Mouse (Mus musculus): Measurements from ENCODE around the gene Grm4. TPM values are rescaled to one million over a fixed set of nuclear protein-coding genes. Genes with fewer than 3 reads are reported as not detected.
A peak's percentile ranks its signal among the peaks of the same experiment; 100 is the strongest.

Grm4 gene
- polyA plus RNA-seq, 1 experiment from 2014 or later: 9.1 TPM

DNA sequence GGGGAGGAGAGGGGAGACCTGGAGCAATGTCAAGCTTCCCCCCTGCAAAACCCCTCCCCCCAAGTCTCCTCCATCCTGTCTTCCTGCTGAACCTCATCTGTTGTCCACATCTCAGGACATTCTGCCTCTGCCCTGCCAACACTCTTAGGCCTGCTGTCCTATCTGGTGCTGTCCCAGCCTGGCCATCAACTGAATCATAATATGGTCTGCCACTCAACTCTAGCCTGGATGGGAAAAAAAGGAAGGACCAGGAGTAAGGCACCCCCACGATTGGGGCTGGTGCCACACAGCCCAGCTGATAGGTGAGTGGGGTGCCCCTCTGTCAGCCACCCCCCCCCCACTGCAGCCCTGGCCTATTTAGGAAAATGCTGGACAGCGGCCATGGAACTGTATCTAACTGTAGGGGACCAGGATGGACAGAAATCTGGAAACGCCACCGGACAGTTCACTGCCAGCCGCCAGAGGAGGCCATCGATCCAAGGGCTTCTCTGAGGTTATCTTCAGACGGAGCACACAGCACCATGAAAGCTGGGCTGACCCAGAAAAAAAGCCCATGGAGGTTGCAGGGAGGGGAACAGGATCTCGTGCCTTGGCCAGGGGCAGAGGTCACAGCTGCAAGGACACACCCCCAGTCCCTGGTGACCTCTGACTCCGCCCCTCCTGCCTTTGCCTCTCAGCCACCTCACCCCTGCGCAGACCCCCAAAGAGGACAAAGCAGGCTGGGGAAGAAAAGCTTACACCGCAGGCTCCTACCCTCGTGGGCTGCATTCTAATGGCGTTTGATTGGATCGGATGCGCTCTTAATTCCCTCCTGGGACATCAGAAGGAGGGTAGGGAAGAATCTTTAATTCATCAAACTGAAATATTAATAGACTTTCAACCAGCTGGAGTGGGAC, 2.3 kb downstream of the Grm4 start:
- Histone ChIP-seq H3K9ac (replicated peaks; ENCODE audit: low read depth, low read length) (no peak overlapping the region), H3K9me3 (ENCODE audit: control insufficient read depth, low read length) (no peaks in the 10 kb centered on the region), H3K4me3 (ENCODE audit: low read depth, low read length) (no peak overlapping the region), H3K27ac (ENCODE audit: low read depth, low read length) (no peak overlapping the region), H3K4me2 (ENCODE audit: low read depth, low read length) (no peak overlapping the region), H3K4me1 (ENCODE audit: control insufficient read depth, insufficient read depth, low read length) (peaks cover 7% of the 10 kb centered on the region; the same call in 1 of the 2 replicates), H3K36me3 (ENCODE audit: control insufficient read depth, insufficient read depth, low read length) (no peaks in the 10 kb centered on the region), H3K27me3 (ENCODE audit: control insufficient read depth, insufficient read depth, low read length) (peaks cover 7% of the 10 kb centered on the region; the same call in 1 of the 2 replicates)
- 26% methylated on average over 15 of the region's 15 CpGs for WGBS
- no peak for ATAC-seq (ENCODE audit: low read depth)

GRCm38 (mm10) chr17:27518296-27518695, 2.9 kb downstream of the Grm4 start:
- Histone ChIP-seq H3K27ac (ENCODE audit: low read depth, low read length) (no peak overlapping the region), H3K36me3 (ENCODE audit: control insufficient read depth, insufficient read depth, low read length) (no peaks in the 10 kb centered on the region), H3K9me3 (ENCODE audit: control insufficient read depth, low read length) (no peaks in the 10 kb centered on the region), H3K4me2 (ENCODE audit: low read depth, low read length) (no peak overlapping the region), H3K9ac (replicated peaks; ENCODE audit: low read depth, low read length) (no peak overlapping the region), H3K4me1 (ENCODE audit: control insufficient read depth, insufficient read depth, low read length) (peaks cover 12% of the 10 kb centered on the region; the same call in 1 of the 2 replicates), H3K4me3 (ENCODE audit: low read depth, low read length) (no peak overlapping the region), H3K27me3 (ENCODE audit: control insufficient read depth, insufficient read depth, low read length) (peaks cover 7% of the 10 kb centered on the region; the same call in 1 of the 2 replicates)
- WGBS: 19% methylated on average over 8 of the region's 9 CpGs
- ATAC-seq (ENCODE audit: low read depth): no peak

GRCm38 (mm10) chr17:27513916-27514762, 7.1 kb downstream of the Grm4 start:
- 31% methylated on average over 27 of the region's 27 CpGs for WGBS
- Histone ChIP-seq H3K4me1 (ENCODE audit: control insufficient read depth, insufficient read depth, low read length) (peaks cover 19% of the 10 kb centered on the region; the same call in 1 of the 2 replicates), H3K27ac (ENCODE audit: low read depth, low read length) (no peak overlapping the region), H3K36me3 (ENCODE audit: control insufficient read depth, insufficient read depth, low read length) (no peaks in the 10 kb centered on the region), H3K27me3 (ENCODE audit: control insufficient read depth, insufficient read depth, low read length) (peaks cover 15% of the 10 kb centered on the region; the same call in 1 of the 2 replicates), H3K9ac (replicated peaks; ENCODE audit: low read depth, low read length) (0 out of 2 replicates have a peak overlapping the region, but pooled peaks have one; percentile 73), H3K4me3 (ENCODE audit: low read depth, low read length) (peak overlapping the region; percentile 57), H3K9me3 (ENCODE audit: control insufficient read depth, low read length) (no peaks in the 10 kb centered on the region), H3K4me2 (ENCODE audit: low read depth, low read length) (peak overlapping the region; percentile 99)
- ATAC-seq (ENCODE audit: low read depth): peak; percentile 18; the same call in 1 of the 2 replicates

DNA sequence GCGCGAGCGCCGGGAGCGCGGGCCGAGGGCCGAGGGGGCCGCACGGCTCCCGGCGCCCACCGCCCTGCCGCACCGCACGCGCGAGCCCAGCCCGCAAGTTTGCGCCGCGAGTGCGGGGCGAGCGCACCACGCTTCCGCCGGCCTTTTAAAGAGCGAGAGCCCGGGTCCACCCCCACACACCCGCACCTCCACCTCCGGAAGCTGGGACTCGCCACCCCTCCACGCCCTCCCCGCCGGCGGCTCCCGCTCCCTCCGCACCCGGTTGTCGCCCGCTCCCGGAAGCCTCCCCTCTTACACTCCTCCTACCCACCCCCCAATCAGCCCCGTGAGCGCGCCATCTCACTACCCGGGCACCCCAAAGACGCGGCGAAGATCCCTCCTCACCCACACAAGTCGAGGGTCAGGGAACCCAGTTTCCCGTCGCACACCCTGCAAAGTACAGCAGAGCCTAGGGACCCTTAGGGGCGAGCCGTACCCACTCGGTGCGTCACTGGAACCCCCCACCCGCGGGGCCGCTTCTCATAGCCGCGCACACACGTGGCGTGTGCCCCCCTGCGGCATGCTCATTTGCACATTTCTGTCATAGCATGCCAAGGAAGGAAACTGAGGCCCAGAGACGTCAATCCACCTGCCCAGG, 7.8 kb downstream of the Grm4 start:
- Histone ChIP-seq H3K9me3 (ENCODE audit: control insufficient read depth, low read length) (no peaks in the 10 kb centered on the region), H3K27ac (ENCODE audit: low read depth, low read length) (no peak overlapping the region), H3K4me1 (ENCODE audit: control insufficient read depth, insufficient read depth, low read length) (peaks cover 18% of the 10 kb centered on the region; the same call in 1 of the 2 replicates), H3K27me3 (ENCODE audit: control insufficient read depth, insufficient read depth, low read length) (peaks cover 15% of the 10 kb centered on the region; the same call in 1 of the 2 replicates), H3K4me2 (ENCODE audit: low read depth, low read length) (peak overlapping the region; percentile 99), H3K4me3 (ENCODE audit: low read depth, low read length) (peak overlapping the region; percentile 57), H3K9ac (replicated peaks; ENCODE audit: low read depth, low read length) (peak overlapping the region; percentile 73), H3K36me3 (ENCODE audit: control insufficient read depth, insufficient read depth, low read length) (no peaks in the 10 kb centered on the region)
- under 1% methylated on average over 54 of the region's 66 CpGs for WGBS
- ATAC-seq (ENCODE audit: low read depth): peak; percentile 29; the same call in 1 of the 2 replicates

DNA sequence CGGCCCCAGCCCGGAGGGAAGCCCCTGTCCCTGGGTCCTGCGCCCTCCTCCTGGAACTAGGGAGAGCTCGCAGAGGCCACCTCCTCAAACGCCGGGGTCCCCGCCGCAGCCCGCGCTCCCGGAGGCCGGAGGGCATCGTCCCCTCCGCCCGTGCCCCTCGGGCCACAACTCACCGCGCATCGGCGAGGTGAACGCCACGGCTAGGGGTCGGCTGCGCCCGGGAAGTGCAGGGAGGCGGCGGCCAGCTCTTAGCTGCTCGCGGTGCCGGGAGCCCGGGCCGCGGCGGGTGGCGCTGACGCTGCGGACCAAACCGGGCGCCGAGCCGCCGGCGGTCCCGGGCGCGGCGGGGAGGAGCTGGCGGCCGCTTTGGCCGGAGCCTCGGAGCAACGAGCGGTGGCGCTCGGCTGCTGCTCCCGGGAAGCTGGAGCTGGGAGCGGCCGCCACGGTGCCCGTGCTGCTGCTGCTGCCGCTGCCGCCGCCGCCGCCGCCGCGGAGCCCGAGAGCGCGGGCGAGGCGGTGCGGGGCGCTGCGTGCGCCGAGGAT, 8.5 kb downstream of the Grm4 start:
- Histone ChIP-seq H3K27ac (ENCODE audit: low read depth, low read length) (no peak overlapping the region), H3K9me3 (ENCODE audit: control insufficient read depth, low read length) (no peaks in the 10 kb centered on the region), H3K9ac (replicated peaks; ENCODE audit: low read depth, low read length) (peak overlapping the region; percentile 73), H3K27me3 (ENCODE audit: control insufficient read depth, insufficient read depth, low read length) (peaks cover 15% of the 10 kb centered on the region; the same call in 1 of the 2 replicates), H3K36me3 (ENCODE audit: control insufficient read depth, insufficient read depth, low read length) (no peaks in the 10 kb centered on the region), H3K4me1 (ENCODE audit: control insufficient read depth, insufficient read depth, low read length) (peaks cover 18% of the 10 kb centered on the region; the same call in 1 of the 2 replicates), H3K4me2 (ENCODE audit: low read depth, low read length) (peak overlapping the region; percentile 99), H3K4me3 (ENCODE audit: low read depth, low read length) (peak overlapping the region; percentile 57)
- ATAC-seq (ENCODE audit: low read depth): peak; percentile 9; the same call in 1 of the 2 replicates
- 2% methylated on average over 40 of the region's 78 CpGs for WGBS

DNA sequence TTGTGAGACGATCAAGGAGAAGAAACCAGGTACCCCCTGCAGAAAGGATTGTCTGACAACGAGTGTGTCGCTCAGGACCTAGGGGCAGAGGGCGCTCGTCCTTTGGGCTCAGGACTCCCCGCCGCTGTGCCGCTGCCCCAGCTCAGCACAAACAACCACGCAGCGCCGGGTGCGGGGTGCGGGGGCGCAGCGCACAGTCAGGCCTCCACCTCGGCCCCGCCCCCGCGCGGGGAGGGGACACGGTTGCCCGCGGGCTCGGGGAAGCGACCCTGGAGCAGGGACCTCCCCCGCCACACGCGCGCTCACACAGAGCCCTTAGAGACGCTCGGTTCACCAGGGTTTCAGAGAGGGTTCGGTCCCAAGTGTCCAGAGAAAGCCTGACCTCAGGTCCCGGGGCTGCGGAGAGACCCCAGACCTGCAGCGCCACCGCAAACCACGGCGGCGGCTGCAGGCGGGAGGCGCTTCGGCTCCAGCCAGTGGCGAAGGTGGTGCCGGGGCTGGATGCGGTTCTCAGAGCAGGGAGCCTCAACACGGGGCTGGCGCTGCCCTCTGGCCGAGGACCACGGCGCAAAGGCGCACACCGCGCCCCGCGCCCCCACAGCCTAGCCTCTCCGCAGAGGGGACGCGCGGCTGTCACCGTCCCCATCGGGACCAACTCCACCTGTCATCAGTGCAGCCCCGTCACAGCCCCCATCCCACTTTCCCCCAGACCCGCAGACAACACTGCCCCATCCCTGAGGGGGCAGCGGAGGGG, 9.2 kb downstream of the Grm4 start:
- peak overlapping the region; percentile 57 for H3K4me3 ChIP-seq (ENCODE audit: low read depth, low read length)
- H3K27me3 ChIP-seq (ENCODE audit: control insufficient read depth, insufficient read depth, low read length): peaks cover 15% of the 10 kb centered on the region; the same call in 1 of the 2 replicates
- H3K36me3 ChIP-seq (ENCODE audit: control insufficient read depth, insufficient read depth, low read length): no peaks in the 10 kb centered on the region
- ATAC-seq (ENCODE audit: low read depth): peak; percentile 23
- H3K4me1 ChIP-seq (ENCODE audit: control insufficient read depth, insufficient read depth, low read length): peaks cover 18% of the 10 kb centered on the region; the same call in 1 of the 2 replicates
- no peaks in the 10 kb centered on the region for H3K9me3 ChIP-seq (ENCODE audit: control insufficient read depth, low read length)
- peak overlapping the region; percentile 99 for H3K4me2 ChIP-seq (ENCODE audit: low read depth, low read length)
- WGBS: under 1% methylated on average over 60 of the region's 64 CpGs
- no peak overlapping the region for H3K27ac ChIP-seq (ENCODE audit: low read depth, low read length)
- peak overlapping the region; percentile 73 for H3K9ac ChIP-seq (replicated peaks; ENCODE audit: low read depth, low read length)

DNA sequence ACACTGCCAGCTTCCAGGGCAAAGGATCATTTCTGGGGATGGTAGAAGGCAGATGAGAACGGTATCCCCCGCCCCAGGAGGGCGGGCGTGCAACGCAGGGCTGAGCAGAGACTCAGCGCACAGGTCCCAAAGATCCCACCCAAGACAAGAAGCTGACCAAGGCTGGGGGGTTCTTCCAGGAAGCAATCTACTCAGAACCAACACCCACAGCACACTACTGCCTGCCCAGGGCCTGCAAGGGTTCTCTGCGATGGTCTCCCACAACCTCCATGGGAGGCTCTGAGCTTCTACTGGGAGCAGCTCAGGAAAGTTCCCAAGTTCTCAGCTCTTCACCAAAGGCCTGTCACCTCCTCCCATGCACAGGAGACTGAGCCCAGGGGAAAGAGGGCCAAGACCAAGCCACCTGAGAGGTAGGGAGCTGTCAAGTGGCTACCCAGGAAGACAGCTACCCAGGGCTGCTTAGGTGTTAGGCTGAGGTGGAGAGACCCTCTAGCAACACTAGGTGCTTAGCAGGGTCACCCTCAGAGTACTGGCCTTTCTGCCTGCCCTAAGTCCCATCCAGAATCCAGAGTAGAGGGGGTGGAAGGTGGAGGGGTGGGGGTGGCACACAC, 10.0 kb downstream of the Grm4 start:
- H3K36me3 ChIP-seq (ENCODE audit: control insufficient read depth, insufficient read depth, low read length): no peaks in the 10 kb centered on the region
- no peaks in the 10 kb centered on the region for H3K9me3 ChIP-seq (ENCODE audit: control insufficient read depth, low read length)
- 85% methylated on average over 7 of the region's 7 CpGs for WGBS
- H3K4me3 ChIP-seq (ENCODE audit: low read depth, low read length): peak overlapping the region; percentile 57
- peak overlapping the region; percentile 99 for H3K4me2 ChIP-seq (ENCODE audit: low read depth, low read length)
- no peak for ATAC-seq (ENCODE audit: low read depth)
- peak overlapping the region; percentile 73 for H3K9ac ChIP-seq (replicated peaks; ENCODE audit: low read depth, low read length)
- H3K4me1 ChIP-seq (ENCODE audit: control insufficient read depth, insufficient read depth, low read length): peaks cover 18% of the 10 kb centered on the region; the same call in 1 of the 2 replicates
- peaks cover 15% of the 10 kb centered on the region; the same call in 1 of the 2 replicates for H3K27me3 ChIP-seq (ENCODE audit: control insufficient read depth, insufficient read depth, low read length)
- H3K27ac ChIP-seq (ENCODE audit: low read depth, low read length): no peak overlapping the region
